ENCODE assay signal across 8 mouse cellular contexts in the genomic region with DNA sequence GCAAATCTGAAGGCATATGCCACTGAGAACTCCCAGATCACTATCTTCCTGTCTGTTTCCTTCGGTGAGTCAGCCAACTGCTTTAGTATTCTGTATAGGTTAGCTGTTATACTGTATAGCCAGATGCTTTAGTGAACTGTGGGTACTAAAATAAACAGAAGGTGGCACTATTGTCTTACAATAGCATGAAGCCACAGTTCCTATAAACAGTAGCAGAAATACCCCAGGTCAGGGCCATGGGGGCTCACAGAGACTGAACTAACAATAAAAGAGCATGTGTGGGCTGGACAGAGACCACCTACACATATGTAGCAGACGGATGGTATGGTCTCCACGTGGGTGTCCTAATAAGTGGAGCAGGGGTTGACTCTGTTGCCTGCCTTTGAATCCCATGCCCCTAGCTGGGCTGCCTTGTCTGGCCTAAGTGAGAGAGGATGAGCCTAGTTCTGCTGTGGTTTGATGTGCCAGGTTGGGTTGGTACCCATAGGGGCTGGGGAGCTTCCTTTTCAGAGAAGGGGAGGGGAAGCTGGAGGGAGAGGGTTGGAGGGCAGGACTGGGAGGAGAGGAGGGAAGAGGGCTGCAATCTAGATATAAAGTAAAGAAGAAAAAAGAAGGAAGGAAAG.
DNase-seq lines count a peak whose midpoint lies in the region; ATAC-seq lines count a peak whose summit lies in the region.
"Had no signal": no experiment of that assay in that cellular context is flagged by ENCODE, and none has a peak within 500 bp of the region (broad histone marks: within the 10 kb centered on the region; RNA-seq: fewer than 3 reads in every experiment).

No protein-coding gene starts in this region.

- no peaks in the 10 kb centered on the region for H3K4me1 ChIP-seq in hindbrain, embryonic 14.5 days (replicated peaks; ENCODE audit: control insufficient read depth, insufficient read depth, low read length)
- no peaks in the 10 kb centered on the region for H3K4me1 ChIP-seq in limb, embryonic 12.5 days (replicated peaks)
- H3K4me1 ChIP-seq: heart, embryonic 15.5 days had no signal

- H3K9ac ChIP-seq in hindbrain, embryonic 14.5 days, result no peak overlapping the region
- H3K9ac ChIP-seq in limb, embryonic 12.5 days (replicated peaks), result no peak overlapping the region
- H3K9ac ChIP-seq: heart, embryonic 15.5 days had no signal

- H3K27me3 ChIP-seq in hindbrain, embryonic 14.5 days (ENCODE audit: control insufficient read depth, insufficient read depth, low read length), result no peaks in the 10 kb centered on the region
- H3K27me3 ChIP-seq in limb, embryonic 12.5 days, result no peaks in the 10 kb centered on the region
- H3K27me3 ChIP-seq: heart, embryonic 15.5 days had no signal

- peak; percentile 20 for DNase-seq in Muller cell, postnatal 12 days (ENCODE audit: inconsistent ontology term)
- DNase-seq in embryo, embryonic 11 days, result peak; percentile 60
- DNase-seq in hindbrain, embryonic 14.5 days (ENCODE audit: low spot score), result peak; percentile 70
- no peak for DNase-seq in ovary, postnatal 14 days (ENCODE audit: low spot score)

- H3K4me2 ChIP-seq in hindbrain, embryonic 14.5 days (replicated peaks), result no peak overlapping the region
- no peak overlapping the region for H3K4me2 ChIP-seq in limb, embryonic 12.5 days
- H3K4me2 ChIP-seq: heart, embryonic 15.5 days had no signal

- H3K36me3 ChIP-seq in hindbrain, embryonic 14.5 days (replicated peaks; ENCODE audit: control insufficient read depth, insufficient read depth), result no peaks in the 10 kb centered on the region
- H3K36me3 ChIP-seq in limb, embryonic 12.5 days, result no peaks in the 10 kb centered on the region
- H3K36me3 ChIP-seq: heart, embryonic 15.5 days had no signal

- peak; percentile 62 for ATAC-seq in CD4-positive, CD25-positive, alpha-beta regulatory T cell, adult 4 months
- peak; percentile 92 for ATAC-seq in hindbrain, embryonic 14.5 days (ENCODE audit: low FRiP score)
- peak; percentile 87; the same call in 1 of the 2 replicates for ATAC-seq in limb, embryonic 12.5 days (ENCODE audit: insufficient number of reproducible peaks, insufficient read depth, low FRiP score, low TSS enrichment, low read depth)
- ATAC-seq in neutrophil, adult 5-6 weeks (ENCODE audit: extremely low read depth, insufficient number of reproducible peaks, low FRiP score, poor library complexity, severe bottlenecking), result peak; percentile 53; the same call in 1 of the 2 replicates

- no peak overlapping the region for H3K4me3 ChIP-seq in hindbrain, embryonic 14.5 days (replicated peaks; ENCODE audit: low read length)
- no peak overlapping the region for H3K4me3 ChIP-seq in limb, embryonic 12.5 days (replicated peaks)
- H3K4me3 ChIP-seq: heart, embryonic 15.5 days had no signal

- no peaks in the 10 kb centered on the region for H3K9me3 ChIP-seq in hindbrain, embryonic 14.5 days (ENCODE audit: control insufficient read depth, low read length)
- H3K9me3 ChIP-seq in limb, embryonic 12.5 days, result no peaks in the 10 kb centered on the region
- H3K9me3 ChIP-seq: heart, embryonic 15.5 days had no signal

- H3K27ac ChIP-seq in hindbrain, embryonic 14.5 days, result no peak overlapping the region
- H3K27ac ChIP-seq in limb, embryonic 12.5 days, result no peak overlapping the region
- H3K27ac ChIP-seq: heart, embryonic 15.5 days had no signal

- WGBS in hindbrain, embryonic 14.5 days, result 17% methylated on average over 3 of the region's 3 CpGs
- WGBS in limb, embryonic 12.5 days, result 12% methylated on average over 3 of the region's 3 CpGs
